Mouse (Mus musculus) liver, embryonic 12.5 days (tissue): ENCODE measurements around the gene Dpm1. TPM values are rescaled to one million over a fixed set of nuclear protein-coding genes. Genes with fewer than 3 reads are reported as not detected.

Experiments
- ATAC-seq: fragments of 200-750 bp; cut with Nextera tagmentation; 2 replicates; pipeline ENCODE4 v1.8.0; 2017; ENCODE audit warnings: moderate number of reproducible peaks, mild to moderate bottlenecking, moderate library complexity
- H3K27ac ChIP-seq: fragments of 300-500 bp; sonication (generic); 2 replicates; pipeline ENCODE4 v1.5.1; 2016; ENCODE audit warnings: mild to moderate bottlenecking
- H3K27me3 ChIP-seq: fragments of 300-500 bp; sonication (generic); replicated peaks from 2 replicates; pipeline ENCODE4 v1.6.1; 2016; ENCODE audit warnings: mild to moderate bottlenecking, moderate library complexity
- H3K36me3 ChIP-seq: fragments of 300-500 bp; sonication (generic); 2 replicates; pipeline ENCODE4 v1.6.1; 2016; ENCODE audit warnings: mild to moderate bottlenecking, moderate library complexity
- H3K4me1 ChIP-seq: fragments of 300-500 bp; sonication (generic); 2 replicates; pipeline ENCODE4 v1.6.1; 2016
- H3K4me2 ChIP-seq: fragments of 300-500 bp; sonication (generic); 2 replicates; pipeline ENCODE4 v1.6.1; 2016; ENCODE audit warnings: mild to moderate bottlenecking, moderate library complexity
- H3K4me3 ChIP-seq: fragments of 300-500 bp; sonication (generic); 2 replicates; pipeline ENCODE4 v1.5.1; 2016; ENCODE audit warnings: mild to moderate bottlenecking, moderate library complexity
- H3K9ac ChIP-seq: fragments of 300-500 bp; sonication (generic); 2 replicates; pipeline ENCODE4 v1.6.1; 2016; ENCODE audit warnings: mild to moderate bottlenecking, moderate library complexity
- H3K9me3 ChIP-seq: fragments of 300-500 bp; sonication (generic); replicated peaks from 2 replicates; pipeline ENCODE4 v1.6.1; 2016; ENCODE audit warnings: mild to moderate bottlenecking, moderate library complexity
- WGBS: fragments of 180-500 bp; shearing (Covaris S2); methylation state at CpG from one replicate; pipeline ENCODE4 v1.1.7; 2016; ENCODE audit not compliant: insufficient replicate concordance; 5-methylcytosine and 5-hydroxymethylcytosine counted together
- polyA plus RNA-seq: library from polyadenylated mRNA; unstranded; fragments of >200 nt; fragmentation: Nextera tagmentation; extraction: Ambion mirVana; gene quantifications from 2 replicates; pipeline ENCODE4 v1.2.1, GENCODE M21; 2016

The Dpm1 gene
- polyA plus RNA-seq, 1 experiment from 2014 or later: 94.0 TPM

DNA sequence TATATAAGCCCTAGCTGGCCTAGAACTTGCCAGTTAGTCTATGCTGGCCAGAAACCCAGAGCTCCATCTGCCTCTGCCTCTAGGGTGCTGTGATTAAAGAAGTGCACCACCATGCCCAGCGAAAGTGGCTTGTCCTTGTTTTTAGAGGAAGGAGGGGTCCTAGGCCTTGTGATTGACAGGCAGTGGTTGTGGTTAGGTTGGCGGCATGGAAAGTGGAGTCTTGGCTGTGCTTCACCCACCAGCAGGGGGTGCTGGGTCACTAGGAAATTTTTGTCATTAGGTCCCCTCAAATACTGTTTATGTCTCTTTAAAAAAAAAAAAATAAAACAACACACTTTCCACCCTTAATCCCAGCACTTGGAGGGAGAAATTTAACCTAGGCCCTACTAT lies 18.5 kb upstream of the Dpm1 start:
- Histone ChIP-seq H3K9me3 (no peaks in the 10 kb centered on the region), H3K4me1 (no peaks in the 10 kb centered on the region), H3K27me3 (peaks cover 54% of the 10 kb centered on the region), H3K36me3 (no peaks in the 10 kb centered on the region), H3K27ac (no peak overlapping the region), H3K4me2 (no peak overlapping the region), H3K4me3 (no peak overlapping the region), H3K9ac (no peak overlapping the region)
- ATAC-seq: no peak
- WGBS: 11% methylated on average over 2 of the region's 2 CpGs

DNA sequence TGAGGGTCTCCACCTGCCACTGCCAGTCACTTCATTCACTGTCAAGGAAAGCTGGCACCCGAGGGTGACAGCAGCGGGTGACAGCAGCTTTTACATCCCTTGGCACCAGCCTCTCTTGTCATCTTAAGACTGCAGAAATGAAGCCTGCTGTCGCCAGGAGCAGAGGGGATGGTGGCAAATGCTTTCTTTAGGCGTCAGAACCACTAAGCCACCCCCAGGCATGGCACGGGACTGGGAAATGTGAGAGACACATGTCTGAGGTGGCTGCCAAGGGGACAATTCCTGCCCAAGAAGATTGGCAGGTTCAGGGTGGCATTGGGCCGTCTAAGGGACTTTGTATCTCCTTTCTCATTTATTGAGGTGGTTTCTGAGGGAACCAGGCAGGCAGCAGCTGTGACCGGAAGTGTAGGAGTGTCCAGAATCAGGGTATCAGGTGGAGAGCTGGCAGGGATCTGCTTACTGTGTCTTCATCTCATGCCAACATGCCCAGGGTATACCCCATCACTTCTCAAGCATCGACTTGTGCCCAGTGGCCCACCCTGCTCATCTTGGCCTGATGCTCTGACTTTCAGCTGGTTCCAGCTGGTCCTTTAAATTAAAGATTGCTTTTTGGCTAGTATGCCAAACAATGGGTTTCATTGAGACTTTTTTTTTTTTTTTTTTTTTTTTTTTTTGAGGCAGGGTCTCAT lies 17.9 kb upstream of the Dpm1 start:
- ATAC-seq: no peak
- H3K27me3 ChIP-seq: peaks cover 51% of the 10 kb centered on the region
- no peaks in the 10 kb centered on the region for H3K9me3 ChIP-seq
- no peak overlapping the region for H3K4me3 ChIP-seq
- no peak overlapping the region for H3K4me2 ChIP-seq
- no peaks in the 10 kb centered on the region for H3K36me3 ChIP-seq
- WGBS: 56% methylated on average over 8 of the region's 8 CpGs
- no peak overlapping the region for H3K9ac ChIP-seq
- H3K27ac ChIP-seq: no peak overlapping the region
- H3K4me1 ChIP-seq: no peaks in the 10 kb centered on the region

DNA sequence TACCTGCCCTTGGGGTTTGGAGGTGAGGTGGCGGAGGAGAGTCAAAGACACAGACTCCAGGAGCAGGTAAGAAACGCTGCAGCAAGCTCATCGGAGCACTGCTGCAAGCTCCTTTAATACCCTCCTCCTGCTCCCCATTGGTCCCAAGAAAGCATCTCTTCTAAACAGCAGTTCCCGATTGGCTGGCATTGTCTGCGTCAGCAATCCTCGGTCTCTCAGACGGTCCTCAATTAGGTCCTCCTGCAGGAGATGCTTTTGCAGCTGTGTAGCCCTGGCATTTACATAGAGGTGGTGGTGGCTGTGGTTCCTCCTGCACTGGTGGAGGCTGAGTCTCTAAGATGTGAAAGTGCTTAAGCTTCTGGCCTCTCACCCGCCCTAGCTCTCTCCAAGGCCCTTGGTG lies 15.2 kb upstream of the Dpm1 start:
- Histone ChIP-seq H3K4me2 (no peak overlapping the region), H3K36me3 (no peaks in the 10 kb centered on the region), H3K9me3 (no peaks in the 10 kb centered on the region), H3K4me1 (no peaks in the 10 kb centered on the region), H3K9ac (no peak overlapping the region), H3K4me3 (no peak overlapping the region), H3K27me3 (peaks cover 25% of the 10 kb centered on the region), H3K27ac (no peak overlapping the region)
- ATAC-seq: no peak
- WGBS: 36% methylated on average over 8 of the region's 8 CpGs

DNA sequence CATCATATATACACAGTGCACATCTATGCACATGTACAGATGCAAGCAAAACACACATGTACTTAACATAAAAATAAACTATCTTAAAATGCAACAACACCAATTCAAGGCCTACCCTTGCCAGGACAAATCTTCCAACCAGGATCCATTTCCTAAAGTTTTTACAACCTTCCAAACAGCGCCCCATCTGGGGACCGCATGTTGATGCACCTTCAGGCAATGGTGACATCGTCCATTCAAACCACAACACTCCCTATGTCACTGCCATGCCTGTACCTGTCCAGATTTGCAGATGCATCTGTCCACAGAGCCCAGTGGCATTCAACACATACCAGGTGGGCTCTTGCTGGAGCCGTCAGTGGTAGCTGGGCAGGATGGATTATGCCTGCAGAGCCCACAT lies 12.9 kb upstream of the Dpm1 start:
- Histone ChIP-seq H3K9me3 (no peaks in the 10 kb centered on the region; the same call in 1 of the 2 replicates), H3K9ac (no peak overlapping the region), H3K4me3 (no peak overlapping the region), H3K4me1 (no peaks in the 10 kb centered on the region), H3K4me2 (no peak overlapping the region), H3K27me3 (peaks cover 32% of the 10 kb centered on the region), H3K36me3 (no peaks in the 10 kb centered on the region), H3K27ac (no peak overlapping the region)
- WGBS: 57% methylated on average over 4 of the region's 4 CpGs
- no peak for ATAC-seq

DNA sequence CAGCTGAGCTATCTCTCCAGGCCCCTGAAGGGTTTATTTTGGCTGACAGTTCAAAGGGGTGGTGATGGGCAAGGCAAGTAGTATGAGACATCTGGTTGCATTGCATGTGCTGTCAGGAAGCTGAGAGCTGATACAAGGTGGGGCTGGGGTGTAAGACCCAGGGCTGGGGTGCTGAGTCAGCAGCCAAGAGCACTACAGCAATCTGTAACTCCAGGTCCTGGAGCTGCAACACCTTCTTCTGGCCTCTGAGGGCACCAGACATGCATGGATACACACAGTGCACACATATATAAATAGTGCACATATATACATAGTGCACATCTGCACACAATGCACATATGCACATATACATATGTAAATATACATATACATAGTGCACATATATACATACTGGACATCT lies 12.4 kb upstream of the Dpm1 start:
- no peaks in the 10 kb centered on the region for H3K4me1 ChIP-seq
- no peaks in the 10 kb centered on the region; the same call in 1 of the 2 replicates for H3K9me3 ChIP-seq
- H3K9ac ChIP-seq: no peak overlapping the region
- H3K36me3 ChIP-seq: no peaks in the 10 kb centered on the region
- no peak overlapping the region for H3K27ac ChIP-seq
- H3K4me3 ChIP-seq: no peak overlapping the region
- no peak overlapping the region for H3K4me2 ChIP-seq
- peaks cover 32% of the 10 kb centered on the region for H3K27me3 ChIP-seq
- ATAC-seq: peak; percentile 59; the same call in 1 of the 2 replicates

DNA sequence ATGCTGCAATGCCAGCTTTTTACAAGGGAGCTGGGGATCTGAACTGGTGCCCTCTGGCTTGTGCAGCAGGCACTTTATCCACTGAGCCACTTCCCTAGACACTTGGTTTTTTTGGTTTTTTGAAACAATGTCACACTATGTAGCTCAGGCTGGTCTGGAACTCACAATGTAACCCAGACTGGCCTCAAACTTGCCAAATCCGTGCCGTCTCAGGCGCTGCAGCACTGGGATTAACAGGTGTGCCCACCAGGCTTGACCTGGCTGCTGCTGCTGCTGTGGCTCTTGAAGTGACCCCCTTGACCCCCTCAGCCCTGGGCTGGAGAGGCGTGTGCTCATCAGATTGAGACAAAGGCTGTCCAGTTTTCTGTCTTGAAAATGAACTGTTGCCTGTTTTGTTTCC lies 7.9 kb upstream of the Dpm1 start:
- H3K4me1 ChIP-seq: no peaks in the 10 kb centered on the region
- no peak overlapping the region for H3K4me2 ChIP-seq
- H3K27me3 ChIP-seq: peaks cover 11% of the 10 kb centered on the region; the same call in 1 of the 2 replicates
- H3K9me3 ChIP-seq: no peaks in the 10 kb centered on the region; the same call in 1 of the 2 replicates
- 65% methylated on average over 4 of the region's 4 CpGs for WGBS
- H3K9ac ChIP-seq: no peak overlapping the region
- H3K36me3 ChIP-seq: peaks cover 10% of the 10 kb centered on the region
- no peak overlapping the region for H3K27ac ChIP-seq
- no peak overlapping the region for H3K4me3 ChIP-seq
- ATAC-seq: no peak

DNA sequence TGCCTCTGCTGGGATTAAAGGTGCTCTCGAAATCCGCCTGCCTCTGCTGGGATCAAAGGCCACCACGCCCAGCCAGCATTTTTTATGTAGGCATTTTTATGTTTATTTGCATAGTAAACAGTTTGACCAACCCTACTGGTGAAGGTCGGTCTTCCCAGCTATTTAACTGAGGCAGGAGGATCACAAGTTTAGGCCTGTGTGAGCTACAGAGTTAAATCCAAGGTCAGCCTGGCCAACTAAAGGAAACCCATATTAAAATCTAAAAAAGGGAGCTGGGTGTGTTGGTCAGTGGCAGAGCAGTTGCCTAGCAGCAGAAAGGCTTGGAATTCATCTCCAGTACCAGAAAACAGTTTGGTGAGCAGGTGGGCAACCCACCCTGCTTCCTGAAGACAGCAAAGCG lies 2.9 kb upstream of the Dpm1 start:
- H3K4me1 ChIP-seq: peaks cover 34% of the 10 kb centered on the region
- no peaks in the 10 kb centered on the region for H3K27me3 ChIP-seq
- 82% methylated on average over 5 of the region's 5 CpGs for WGBS
- no peak for ATAC-seq
- no peak overlapping the region for H3K4me2 ChIP-seq
- H3K36me3 ChIP-seq: peaks cover 30% of the 10 kb centered on the region
- H3K9ac ChIP-seq: no peak overlapping the region
- H3K4me3 ChIP-seq: no peak overlapping the region
- H3K9me3 ChIP-seq: no peaks in the 10 kb centered on the region
- H3K27ac ChIP-seq: no peak overlapping the region

DNA sequence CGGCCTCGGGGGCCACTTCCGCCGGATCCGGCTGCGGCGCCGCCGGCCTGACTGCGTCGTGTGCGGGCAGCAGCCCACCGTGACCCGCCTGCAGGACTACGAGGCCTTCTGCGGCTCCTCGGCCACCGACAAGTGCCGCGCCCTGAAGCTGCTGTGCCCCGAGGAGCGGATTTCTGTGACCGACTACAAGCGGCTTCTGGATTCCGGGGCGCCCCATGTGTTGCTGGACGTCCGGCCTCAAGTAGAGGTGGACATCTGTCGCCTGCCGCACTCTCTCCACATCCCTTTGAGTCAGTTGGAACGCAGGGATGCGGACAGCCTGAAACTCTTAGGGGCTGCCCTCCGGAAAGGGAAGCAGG lies 1.1 kb upstream of the Dpm1 start:
- no peaks in the 10 kb centered on the region for H3K27me3 ChIP-seq
- WGBS: 44% methylated on average over 33 of the region's 33 CpGs
- peak overlapping the region; percentile 100 for H3K4me2 ChIP-seq
- H3K4me3 ChIP-seq: peak overlapping the region; percentile 80
- H3K27ac ChIP-seq: peak overlapping the region; percentile 86
- peaks cover 44% of the 10 kb centered on the region for H3K36me3 ChIP-seq
- H3K9me3 ChIP-seq: no peaks in the 10 kb centered on the region
- peak overlapping the region; percentile 97 for H3K9ac ChIP-seq
- peaks cover 42% of the 10 kb centered on the region for H3K4me1 ChIP-seq
- ATAC-seq: no peak

DNA sequence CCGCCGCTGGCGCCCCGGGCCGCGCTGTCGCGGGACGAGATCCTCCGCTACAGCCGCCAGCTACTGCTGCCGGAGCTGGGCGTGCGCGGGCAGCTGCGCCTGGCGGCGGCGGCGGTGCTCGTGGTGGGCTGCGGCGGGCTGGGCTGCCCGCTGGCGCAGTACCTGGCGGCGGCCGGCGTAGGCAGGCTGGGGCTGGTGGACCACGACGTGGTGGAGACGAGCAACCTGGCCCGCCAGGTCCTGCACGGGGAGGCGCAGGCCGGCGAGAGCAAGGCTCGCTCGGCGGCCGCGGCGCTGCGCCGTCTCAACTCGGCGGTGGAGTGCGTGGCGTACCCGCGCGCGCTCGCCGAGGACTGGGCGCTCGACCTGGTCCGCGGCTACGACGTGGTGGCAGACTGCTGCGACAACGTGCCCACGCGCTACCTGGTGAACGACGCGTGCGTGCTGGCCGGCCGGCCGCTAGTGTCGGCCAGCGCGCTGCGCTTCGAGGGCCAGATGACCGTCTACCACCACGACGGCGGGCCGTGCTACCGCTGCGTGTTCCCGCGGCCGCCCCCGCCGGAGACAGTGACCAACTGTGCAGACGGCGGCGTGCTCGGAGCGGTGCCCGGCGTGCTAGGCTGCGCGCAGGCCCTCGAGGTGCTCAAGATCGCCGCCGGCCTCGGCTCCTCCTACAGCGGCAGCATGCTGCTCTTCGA lies 531 bp upstream of the Dpm1 start:
- peak overlapping the region; percentile 97 for H3K9ac ChIP-seq
- peaks cover 49% of the 10 kb centered on the region for H3K36me3 ChIP-seq
- H3K4me3 ChIP-seq: peak overlapping the region; percentile 80
- no peaks in the 10 kb centered on the region for H3K9me3 ChIP-seq
- peak; percentile 48 for ATAC-seq
- WGBS: 2% methylated on average over 83 of the region's 105 CpGs
- H3K27ac ChIP-seq: peak overlapping the region; percentile 86
- H3K4me1 ChIP-seq: peaks cover 42% of the 10 kb centered on the region
- no peaks in the 10 kb centered on the region for H3K27me3 ChIP-seq
- H3K4me2 ChIP-seq: peak overlapping the region; percentile 100

DNA sequence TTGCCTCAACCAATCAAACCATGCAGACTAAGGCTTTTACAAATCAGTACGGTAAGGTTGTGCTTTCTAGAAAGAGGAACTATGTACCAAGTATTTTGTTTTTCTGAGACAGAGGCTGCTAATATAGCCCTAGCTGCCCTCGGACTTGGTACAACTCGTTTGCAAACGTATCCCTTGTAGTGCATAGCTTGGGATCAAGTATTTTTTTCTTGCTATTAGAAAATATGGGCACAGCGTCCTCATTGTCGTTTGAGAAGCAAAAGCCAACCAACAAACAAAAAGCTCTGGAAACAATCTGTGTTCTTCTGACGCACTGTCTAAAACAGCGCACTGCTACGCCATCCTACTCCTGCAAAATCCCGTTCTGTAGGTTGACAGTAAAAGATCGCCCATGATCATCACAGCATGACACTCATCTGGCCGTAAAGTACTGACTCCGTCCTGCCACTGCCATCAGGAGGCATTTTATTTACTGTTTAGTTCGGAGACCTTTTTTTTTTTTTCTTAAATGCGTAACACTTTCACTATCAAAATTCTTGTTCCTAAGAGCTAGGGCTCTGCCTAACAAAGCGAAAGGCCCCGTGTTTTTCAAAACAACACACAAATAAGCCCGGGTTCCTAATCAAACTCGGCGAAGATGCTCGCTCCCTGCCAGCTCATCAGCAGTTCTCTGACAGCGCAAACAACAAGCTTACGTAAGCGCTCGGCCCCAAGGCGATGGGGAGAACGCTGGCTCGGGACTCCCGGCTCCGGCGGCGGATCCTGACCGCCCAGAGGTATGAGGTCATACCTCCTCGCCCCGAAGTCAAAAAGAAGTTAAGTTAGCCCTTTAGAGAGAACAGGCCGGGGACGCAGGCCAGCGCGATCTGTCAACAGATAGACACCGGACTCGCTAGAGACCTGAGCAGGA lies 1.0 kb downstream of the Dpm1 start:
- peaks cover 64% of the 10 kb centered on the region for H3K36me3 ChIP-seq
- peak overlapping the region; percentile 86 for H3K27ac ChIP-seq
- 10% methylated on average over 41 of the region's 41 CpGs for WGBS
- no peaks in the 10 kb centered on the region for H3K9me3 ChIP-seq
- H3K4me3 ChIP-seq: peak overlapping the region; percentile 80
- ATAC-seq: peak; percentile 46
- H3K4me2 ChIP-seq: peak overlapping the region; percentile 100
- H3K9ac ChIP-seq: peak overlapping the region; percentile 97
- peaks cover 42% of the 10 kb centered on the region for H3K4me1 ChIP-seq
- no peaks in the 10 kb centered on the region for H3K27me3 ChIP-seq

DNA sequence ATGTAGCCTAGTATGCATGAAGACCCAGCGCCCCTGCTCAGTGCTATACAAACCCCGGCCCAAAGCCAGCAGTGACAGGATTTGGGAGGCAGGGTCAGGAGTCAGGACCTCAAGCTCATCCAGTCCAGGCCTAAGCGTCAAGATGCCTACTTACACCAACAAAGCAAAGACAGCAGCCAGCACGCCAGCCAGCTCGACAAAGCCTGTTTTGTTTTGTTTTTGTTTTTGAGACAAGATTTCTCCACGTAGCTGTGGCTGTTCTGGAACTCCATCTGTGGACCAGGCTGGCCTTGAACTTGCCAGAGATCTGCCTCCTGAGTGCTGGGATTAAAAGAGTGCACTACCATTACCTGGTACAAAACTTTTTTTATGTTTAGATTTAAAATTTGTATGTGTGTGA lies 7.1 kb downstream of the Dpm1 start:
- Histone ChIP-seq H3K27me3 (no peaks in the 10 kb centered on the region), H3K4me1 (peaks cover 8% of the 10 kb centered on the region), H3K4me3 (no peak overlapping the region), H3K27ac (no peak overlapping the region), H3K4me2 (no peak overlapping the region), H3K9me3 (no peaks in the 10 kb centered on the region), H3K9ac (no peak overlapping the region), H3K36me3 (peaks cover 87% of the 10 kb centered on the region)
- ATAC-seq: no peak
- WGBS: 84% methylated on average over 6 of the region's 6 CpGs
